Mouse (Mus musculus): ENCODE results near the gene Krtap28-13. TPM values are rescaled to one million over a fixed set of nuclear protein-coding genes. Genes with fewer than 3 reads are reported as not detected.

Gene Krtap28-13
- not detected for polyA plus RNA-seq (2017; shearing (Covaris generic))

GRCm38 (mm10) chr1:83060643-83061042, at the start of gene Krtap28-13:
Gene Krtap28-13 (plus strand): TSS chr1:83060930.

GRCm38 (mm10) chr1:83038109-83038672, 22.5 kb upstream of the Krtap28-13 start, which contains the start of gene Slc19a3:
Gene Slc19a3 (minus strand): TSS chr1:83038448.

DNA sequence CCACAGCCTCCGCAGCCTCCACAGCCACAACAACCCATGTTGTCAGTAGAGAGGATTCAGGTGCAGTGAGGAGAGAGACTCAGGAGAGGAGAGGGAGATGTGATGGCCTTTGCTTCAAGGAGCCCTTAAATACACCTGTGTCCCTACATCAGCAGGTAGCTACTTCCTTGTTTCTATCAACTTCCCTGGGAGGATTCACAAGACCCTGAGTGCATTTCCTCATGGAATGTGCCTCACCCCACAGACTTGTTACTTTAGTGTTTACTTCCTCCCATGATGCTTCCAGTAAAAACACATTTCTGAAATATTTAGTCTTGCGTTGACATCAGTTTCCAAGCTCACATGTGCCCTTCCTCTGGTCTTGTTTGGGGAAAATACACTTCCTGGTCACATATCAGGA, 18.4 kb upstream of the Krtap28-13 start, which contains the start of gene Krtap28-10:
Gene Krtap28-10, minus strand, starts transcription at position 101 of the 400 bp plus-strand sequence.

GRCm38 (mm10) chr1:83044882-83045427, 15.8 kb upstream of the Krtap28-13 start, which contains the start of gene Gm47969:
Gene Gm47969 (plus strand): TSS chr1:83044932.

DNA sequence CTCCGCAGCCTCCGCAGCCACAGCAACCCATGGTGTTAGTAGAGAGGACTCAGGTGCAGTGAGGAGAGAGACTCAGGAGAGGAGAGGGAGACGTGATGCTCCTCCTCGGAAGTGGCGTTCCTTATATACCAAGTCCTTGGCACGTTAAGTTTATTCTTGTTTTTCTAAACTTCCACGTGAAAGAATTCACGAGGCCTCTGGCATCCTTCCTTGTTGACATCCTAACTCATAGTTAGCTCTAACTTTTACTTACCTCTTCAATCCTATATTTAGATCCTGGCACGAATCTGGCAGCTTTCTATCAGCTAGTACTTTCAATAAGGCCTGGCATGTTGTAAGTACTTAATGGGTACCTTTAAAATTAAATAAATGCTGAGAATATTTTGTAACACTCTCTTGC, 1.5 kb upstream of the Krtap28-13 start, which contains the start of gene A030005K14Rik:
Gene A030005K14Rik, minus strand, starts transcription at position 101 of the 400 bp plus-strand sequence.

Other genes starting within 250 kb of the Krtap28-13 start
- 100 to 1,000 TPM; 171 to 264 TPM for gene Agfg1, start 221.4 kb upstream of the Krtap28-13 start, polyA plus RNA-seq (2017; shearing (Covaris generic))
- under 1 TPM in 1 of 2 experiments, not detected in 1; 0.50 TPM for gene A030005L19Rik, start 147.6 kb upstream of the Krtap28-13 start, polyA plus RNA-seq (2017; shearing (Covaris generic))
- not detected for gene A030014E15Rik, start 136.0 kb upstream of the Krtap28-13 start, polyA plus RNA-seq (2017; shearing (Covaris generic))
- not detected for gene Gm6217, start 129.5 kb upstream of the Krtap28-13 start, polyA plus RNA-seq (2017; shearing (Covaris generic))
- not detected for gene A030003K21Rik, start 117.5 kb upstream of the Krtap28-13 start, polyA plus RNA-seq (2017; shearing (Covaris generic))
- gene Gm7544, start 104.9 kb upstream of the Krtap28-13 start, polyA plus RNA-seq (2017; shearing (Covaris generic)) = 1 to 10 TPM in 1 of 2 experiments, not detected in 1; 1.4 TPM
- not detected for gene Gm47955, start 100.6 kb upstream of the Krtap28-13 start, polyA plus RNA-seq (2017; shearing (Covaris generic))
- gene Gm47959, start 60.4 kb upstream of the Krtap28-13 start, polyA plus RNA-seq (2017; shearing (Covaris generic)) = 1 to 10 TPM in 1 of 2 experiments, not detected in 1; 1.0 TPM
- gene Slc19a3, start 22.5 kb upstream of the Krtap28-13 start, polyA plus RNA-seq (2017; shearing (Covaris generic)) = not detected
- not detected for gene Krtap28-10, start 18.4 kb upstream of the Krtap28-13 start, polyA plus RNA-seq (2017; shearing (Covaris generic))
- gene Gm47969, start 16.0 kb upstream of the Krtap28-13 start, polyA plus RNA-seq (2017; shearing (Covaris generic)) = under 1 TPM in 1 of 2 experiments, not detected in 1; 0.46 TPM
- gene A030005K14Rik, start 1.6 kb upstream of the Krtap28-13 start, polyA plus RNA-seq (2017; shearing (Covaris generic)) = under 1 TPM; 0.19 to 0.75 TPM
- gene Ccl20, start 55.8 kb downstream of the Krtap28-13 start, polyA plus RNA-seq (2017; shearing (Covaris generic)) = not detected
- gene Daw1, start 98.8 kb downstream of the Krtap28-13 start, polyA plus RNA-seq (2017; shearing (Covaris generic)) = under 1 TPM in 1 of 2 experiments, not detected in 1; 0.35 TPM

Data from inflammation-experienced regulatory T-cells (primary cell).